Mouse (Mus musculus): ENCODE measurements around the gene Gm37596.
"Not testable (repeated sequence)": the region's sequence is repeated elsewhere in the genome, so short reads cannot be mapped to it uniquely, and the experiment has no call there.

DNA sequence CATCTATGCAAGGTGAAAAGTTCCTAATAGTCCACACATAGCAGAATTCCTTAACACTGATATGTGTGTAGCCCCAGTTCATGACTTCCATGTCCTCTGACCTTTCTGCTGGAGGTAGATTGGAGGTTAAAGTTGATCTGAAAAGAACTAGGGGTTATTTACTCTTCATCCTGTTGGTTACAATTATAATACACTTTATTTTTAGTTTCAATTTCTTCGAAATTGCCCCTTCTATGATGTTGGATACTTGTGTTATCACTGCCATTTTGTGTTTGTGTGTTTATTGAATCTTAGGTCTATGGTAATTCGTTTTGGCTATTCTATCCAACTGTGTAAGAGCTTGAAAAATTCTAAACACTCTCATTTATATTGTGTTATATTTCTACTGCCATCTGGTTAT lies at the start of gene Gm37596:
- not testable (repeated sequence) for TF ChIP-seq POLR2A, CTCF (IDR thresholded peaks at IDR 0.05; ENCODE audit: insufficient read depth, low read depth, low read length)

All from olfactory bulb, adult 2 months (tissue).